Mouse (Mus musculus) ES-E14 (cell line): Measurements from ENCODE around the gene H2-Aa. TPM values are rescaled to one million over a fixed set of nuclear protein-coding genes. Genes with fewer than 3 reads are reported as not detected.

Source experiments
- DNase-seq: peaks from one replicate; pipeline ENCODE4 v3.0.0-alpha.2; 2013; ENCODE audit warnings: low read depth, low spot score
- H3K27ac ChIP-seq: 2 replicates; pipeline ENCODE4 v1.5.1; 2012; ENCODE audit warnings: low read depth, mild to moderate bottlenecking, low read length, moderate library complexity, mixed read lengths; ENCODE audit not compliant: poor library complexity, insufficient read depth, severe bottlenecking
- H3K36me3 ChIP-seq: 2 replicates; pipeline ENCODE4 v1.6.1; 2012; ENCODE audit warnings: mild to moderate bottlenecking, low read length, moderate library complexity, mixed read lengths; ENCODE audit not compliant: control insufficient read depth, poor library complexity, insufficient read depth, severe bottlenecking
- H3K4me1 ChIP-seq, 2 experiments: fragments of 150-350 bp in 1 of 2; sonication (generic) in 1 of 2; 2 replicates each; pipeline ENCODE4 v1.6.1; 2012; ENCODE audit warnings: low read length in 2 of 2, mild to moderate bottlenecking in 1 of 2, mixed read lengths in 1 of 2; ENCODE audit not compliant: control insufficient read depth in 2 of 2, insufficient read depth in 2 of 2, poor library complexity in 1 of 2
- H3K4me3 ChIP-seq, 2 experiments: fragments of 150-350 bp in 1 of 2; sonication (generic) in 1 of 2; 2 replicates each; pipeline ENCODE4 v1.5.1; 2012; ENCODE audit warnings: low read length in 2 of 2, low read depth in 1 of 2, mild to moderate bottlenecking in 1 of 2, mixed read lengths in 1 of 2; ENCODE audit not compliant: insufficient read depth in 1 of 2, poor library complexity in 1 of 2, severe bottlenecking in 1 of 2
- H3K9ac ChIP-seq: 2 replicates; pipeline ENCODE4 v1.6.1; 2012; ENCODE audit warnings: low read depth, mild to moderate bottlenecking, low read length, mixed read lengths; ENCODE audit not compliant: poor library complexity, insufficient read depth, severe bottlenecking
- H3K9me3 ChIP-seq: fragments of 150-350 bp; sonication (generic); 2 replicates; pipeline ENCODE4 v1.6.1; 2012; ENCODE audit warnings: low read depth, mild to moderate bottlenecking, low read length; ENCODE audit not compliant: control insufficient read depth, insufficient read depth
- CHD2 ChIP-seq: IDR thresholded peaks from 2 replicates; pipeline ENCODE4 v1.6.1; 2014; ENCODE audit warnings: mild to moderate bottlenecking, low read depth, low read length, inconsistent platforms
- HCFC1 ChIP-seq: IDR thresholded peaks from 2 replicates; pipeline ENCODE4 v1.6.1; 2012; ENCODE audit warnings: low read length, inconsistent platforms, borderline replicate concordance; ENCODE audit not compliant: insufficient read depth
- MAFK ChIP-seq: IDR thresholded peaks from 2 replicates; pipeline ENCODE4 v1.6.1; 2014; ENCODE audit warnings: mild to moderate bottlenecking, low read depth, low read length, inconsistent platforms; ENCODE audit not compliant: insufficient read depth
- ZC3H11A ChIP-seq: IDR thresholded peaks from 2 replicates; pipeline ENCODE4 v1.6.1; 2012; ENCODE audit warnings: low read depth, mild to moderate bottlenecking, inconsistent platforms, low read length, borderline replicate concordance
- ZNF384 ChIP-seq: IDR thresholded peaks from 2 replicates; pipeline ENCODE4 v1.6.1; 2012; ENCODE audit warnings: low read depth, low read length, inconsistent platforms
- in situ Hi-C, 2 experiments: fragments of 600-800 bp; cut with MboI; formaldehyde crosslinking; loops; one replicate each; pipeline ENCODE4 v1.15.1; 2025; ENCODE audit warnings: low sequenced_read_pairs in 2 of 2, inconsistent platforms in 1 of 2; ENCODE audit not compliant: unreplicated experiment in 2 of 2
- total RNA-seq: library from RNA; depleted of rRNA; stranded (reverse); fragments of 300-350 nt; gene quantifications from 2 replicates; pipeline ENCODE4 v1.2.3, GENCODE M21; 2012

Gene H2-Aa
- total RNA-seq, 1 experiment, result 1.6 TPM

GRCm38 (mm10) chr17:34285848-34286247, 1.8 kb downstream of the H2-Aa start:
- Histone ChIP-seq H3K9me3 (no peaks in the 10 kb centered on the region), H3K9ac (no peak overlapping the region), H3K27ac (no peak overlapping the region), H3K4me1 (no peaks in the 10 kb centered on the region), H3K36me3 (no peaks in the 10 kb centered on the region), H3K4me3 (no peak overlapping the region)
- no peak for DNase-seq
- TF ChIP-seq ZNF384 (no peak), ZC3H11A (no peak), HCFC1 (no peak), MAFK (no peak), CHD2 (no peak)
- in situ Hi-C loops, result no loop called here

- Histone ChIP-seq H3K9ac (no peak overlapping the region), H3K27ac (no peak overlapping the region), H3K4me3 (no peak overlapping the region), H3K4me1 (no peaks in the 10 kb centered on the region), H3K9me3 (no peaks in the 10 kb centered on the region), H3K36me3 (no peaks in the 10 kb centered on the region)
- no peak for TF ChIP-seq ZC3H11A
- TF ChIP-seq CHD2, result no peak
- TF ChIP-seq MAFK, result no peak
- TF ChIP-seq ZNF384, result no peak
- no peak for DNase-seq
- in situ Hi-C loops, result no loop called here
Observed at GRCm38 (mm10) chr17:34285371-34285770, 2.3 kb downstream of the H2-Aa start.

- no peak overlapping the region for H3K9ac ChIP-seq
- DNase-seq, result no peak
- no peaks in the 10 kb centered on the region for H3K9me3 ChIP-seq
- no peaks in the 10 kb centered on the region for H3K4me1 ChIP-seq
- in situ Hi-C loops, result no loop called here
- TF ChIP-seq ZC3H11A (no peak), ZNF384 (no peak), HCFC1 (no peak), CHD2 (no peak), MAFK (no peak)
- H3K27ac ChIP-seq, result no peak overlapping the region
- H3K4me3 ChIP-seq, result no peak overlapping the region
- H3K36me3 ChIP-seq, result no peaks in the 10 kb centered on the region
Observed at GRCm38 (mm10) chr17:34281836-34282235, 5.8 kb downstream of the H2-Aa start.

- H3K9ac ChIP-seq, result no peak overlapping the region
- no peaks in the 10 kb centered on the region for H3K4me1 ChIP-seq
- in situ Hi-C loops, result no loop called here
- H3K36me3 ChIP-seq, result no peaks in the 10 kb centered on the region
- TF ChIP-seq ZNF384, result no peak
- no peak for TF ChIP-seq ZC3H11A
- no peak for TF ChIP-seq CHD2
- no peak for TF ChIP-seq MAFK
- TF ChIP-seq HCFC1, result no peak
- H3K27ac ChIP-seq, result no peak overlapping the region
- H3K9me3 ChIP-seq, result no peaks in the 10 kb centered on the region
- DNase-seq, result no peak
- H3K4me3 ChIP-seq, result no peak overlapping the region
Observed at GRCm38 (mm10) chr17:34280499-34281038, 7.1 kb downstream of the H2-Aa start.

GRCm38 (mm10) chr17:34272102-34272501, 15.5 kb downstream of the H2-Aa start:
- Histone ChIP-seq H3K4me3 (no peak overlapping the region), H3K4me1 (no peaks in the 10 kb centered on the region), H3K36me3 (no peaks in the 10 kb centered on the region), H3K27ac (no peak overlapping the region), H3K9me3 (no peaks in the 10 kb centered on the region), H3K9ac (no peak overlapping the region)
- no peak for DNase-seq
- no peak for TF ChIP-seq MAFK
- TF ChIP-seq ZNF384, result no peak
- no peak for TF ChIP-seq HCFC1
- TF ChIP-seq ZC3H11A, result no peak
- TF ChIP-seq CHD2, result no peak
- in situ Hi-C loops, result no loop called here
